ENCODE assay signal across 28 mouse cellular contexts in genomic region chr9:78773936-78774335, GRCm38 (mm10).
DNase-seq lines count a peak whose midpoint lies in the region; ATAC-seq and TF ChIP-seq lines count a peak whose summit lies in the region.
"Had no signal": no experiment of that assay in that cellular context is flagged by ENCODE, and none has a peak within 500 bp of the region (broad histone marks: within the 10 kb centered on the region; RNA-seq: fewer than 3 reads in every experiment).

No protein-coding gene starts in this region.

- 34% methylated on average over 3 of the region's 3 CpGs for WGBS in lung, postnatal 0 days

- H3K36me3 ChIP-seq in lung, postnatal 0 days (ENCODE audit: insufficient read depth, low read length) = no peaks in the 10 kb centered on the region
- H3K36me3 ChIP-seq: embryonic facial prominence, embryonic 10.5 days; embryonic facial prominence, embryonic 13.5 days; forebrain, embryonic 12.5 days; heart, embryonic 12.5 days; heart, embryonic 15.5 days had no signal

- peak; percentile 68 for ATAC-seq in lung, postnatal 0 days
- ATAC-seq: activated CD4-positive, CD25-positive, alpha-beta regulatory T cell, adult 4 months; forebrain, postnatal 0 days; hindbrain, postnatal 0 days had no signal

- H3K27ac ChIP-seq in lung, postnatal 0 days (ENCODE audit: low read length) = no peak overlapping the region
- H3K27ac ChIP-seq: embryonic facial prominence, embryonic 10.5 days; embryonic facial prominence, embryonic 13.5 days; forebrain, embryonic 12.5 days; gastrocnemius, adult 2 months; heart, embryonic 15.5 days; hindbrain, embryonic 14.5 days; hindbrain, postnatal 0 days had no signal

- no peaks in the 10 kb centered on the region for H3K9me3 ChIP-seq in lung, postnatal 0 days (ENCODE audit: low read length)
- H3K9me3 ChIP-seq: embryonic facial prominence, embryonic 10.5 days; embryonic facial prominence, embryonic 13.5 days; forebrain, embryonic 12.5 days; heart, embryonic 12.5 days; heart, embryonic 15.5 days had no signal

- H3K27me3 ChIP-seq in lung, postnatal 0 days (replicated peaks; ENCODE audit: insufficient read depth, low read length) = no peaks in the 10 kb centered on the region
- H3K27me3 ChIP-seq: embryonic facial prominence, embryonic 13.5 days; forebrain, embryonic 12.5 days; heart, embryonic 15.5 days had no signal

- H3K9ac ChIP-seq in lung, postnatal 0 days (replicated peaks; ENCODE audit: low read depth) = no peak overlapping the region
- H3K9ac ChIP-seq: embryonic facial prominence, embryonic 13.5 days; forebrain, embryonic 12.5 days; forebrain, postnatal 0 days; heart, embryonic 12.5 days; heart, embryonic 15.5 days; hindbrain, embryonic 14.5 days had no signal

- H3K4me3 ChIP-seq in lung, postnatal 0 days (ENCODE audit: low read depth, low read length) = no peak overlapping the region
- H3K4me3 ChIP-seq: embryonic facial prominence, embryonic 10.5 days; embryonic facial prominence, embryonic 13.5 days; erythroblast, embryonic 14.5 days; forebrain, embryonic 12.5 days; gastrocnemius, adult 2 months; heart, embryonic 12.5 days; heart, embryonic 15.5 days had no signal

- no peak overlapping the region for H3K4me2 ChIP-seq in lung, postnatal 0 days (replicated peaks; ENCODE audit: low read depth, low read length)
- H3K4me2 ChIP-seq: embryonic facial prominence, embryonic 13.5 days; forebrain, embryonic 12.5 days; heart, embryonic 12.5 days; heart, embryonic 15.5 days; hindbrain, embryonic 14.5 days had no signal

- DNase-seq in lung, adult 18-20 months = peak; percentile 8 to 24
- peak; percentile 63 for DNase-seq in lung, postnatal 0 days (ENCODE audit: low spot score)
- peak; percentile 53 for DNase-seq in lung, postnatal 25 days (ENCODE audit: low spot score)
- no peak for DNase-seq in thymus, postnatal 14 days
- DNase-seq in spleen, postnatal 14 days (ENCODE audit: low spot score in 2 of 2) = no peak
- no peak for DNase-seq in heart, postnatal 10 days
- DNase-seq: adrenal gland, adult 8-10 months; adrenal gland, postnatal 25 days; cerebellum, adult 11-12 months; cerebellum, adult 8-10 months; cerebellum, postnatal 10 days; cerebellum, postnatal 36 days; embryo, embryonic 11 days; forebrain, postnatal 0 days; gastrocnemius, adult 2 months; gastrocnemius, postnatal 14 days; heart, adult 18-20 months; heart, postnatal 14 days; heart, postnatal 4 days had no signal

- no peaks in the 10 kb centered on the region for H3K4me1 ChIP-seq in lung, postnatal 0 days (ENCODE audit: insufficient read depth, low read depth, low read length)
- H3K4me1 ChIP-seq: embryonic facial prominence, embryonic 10.5 days; embryonic facial prominence, embryonic 13.5 days; forebrain, embryonic 12.5 days; heart, embryonic 12.5 days had no signal

- TF ChIP-seq CTCF in lung, postnatal 0 days (IDR thresholded peaks at IDR 0.05) = no peak

- intact Hi-C loops in heart, postnatal 10 days (cut with DNase I) = loop anchor here (10.0 kb wide), 1 partner anchor 1251 kb away; no protein-coding TSS in a partner anchor

- no peak for TF ChIP-seq EP300 in lung, postnatal 0 days (IDR thresholded peaks at IDR 0.05)

Comparison
In these comparisons a context has a peak if more than half of its experiments do, and no peak if none do; other contexts are left out.
1. DNase-seq: peak in lung, adult 18-20 months (2 of 2), lung, postnatal 0 days (single experiment) and lung, postnatal 25 days (single experiment); none in thymus, postnatal 14 days (single experiment), spleen, postnatal 14 days (0 of 2) and heart, postnatal 10 days (0 of 2).